Comparison of ENCODE assay signal across 20 mouse cellular contexts in the genomic region with DNA sequence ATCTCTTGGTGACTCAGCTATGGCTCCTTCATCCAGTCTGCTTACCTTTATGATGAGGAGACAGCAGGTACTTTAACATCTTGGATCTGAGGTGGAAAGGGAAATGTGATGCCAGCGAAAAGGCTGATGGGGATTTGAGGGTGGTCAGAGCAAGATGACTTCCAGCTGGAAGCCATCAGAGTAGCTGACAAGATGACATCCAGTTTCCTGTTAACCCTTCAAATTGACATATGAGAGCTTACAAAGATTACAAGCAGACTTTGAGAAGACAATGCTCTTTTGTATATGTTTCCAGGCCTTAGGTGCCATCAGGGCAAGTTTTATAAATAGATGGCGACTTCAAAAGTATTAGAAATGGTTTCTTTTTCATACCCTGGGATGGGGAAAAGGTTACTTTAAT.
"Had no signal": no experiment of that assay in that cellular context is flagged by ENCODE, and none has a peak within 500 bp of the region (broad histone marks: within the 10 kb centered on the region; RNA-seq: fewer than 3 reads in every experiment).

No protein-coding gene starts in this region.

- H3K27me3 ChIP-seq: limb, embryonic 12.5 days; limb, embryonic 15.5 days; midbrain, embryonic 12.5 days; midbrain, embryonic 15.5 days; neural tube, embryonic 12.5 days had no signal

- H3K27ac ChIP-seq: limb, embryonic 12.5 days; limb, embryonic 15.5 days; liver, embryonic 14.5 days; midbrain, embryonic 12.5 days; midbrain, embryonic 15.5 days; neural tube, embryonic 12.5 days; stomach, postnatal 0 days had no signal

- H3K9ac ChIP-seq: limb, embryonic 12.5 days; limb, embryonic 15.5 days; liver, embryonic 14.5 days; liver, postnatal 0 days; midbrain, embryonic 12.5 days; midbrain, embryonic 15.5 days; neural tube, embryonic 12.5 days had no signal

- H3K4me1 ChIP-seq: midbrain, embryonic 12.5 days; neural tube, embryonic 12.5 days had no signal

- H3K4me3 ChIP-seq: limb, embryonic 12.5 days; limb, embryonic 15.5 days; midbrain, embryonic 12.5 days; midbrain, embryonic 15.5 days; neural tube, embryonic 12.5 days had no signal

- ATAC-seq: liver, postnatal 0 days; midbrain, embryonic 15.5 days had no signal

- H3K9me3 ChIP-seq: limb, embryonic 12.5 days; limb, embryonic 15.5 days; midbrain, embryonic 12.5 days; midbrain, embryonic 15.5 days; neural tube, embryonic 12.5 days had no signal

- H3K36me3 ChIP-seq: limb, embryonic 12.5 days; limb, embryonic 15.5 days; midbrain, embryonic 12.5 days; midbrain, embryonic 15.5 days; neural tube, embryonic 12.5 days had no signal

- H3K4me2 ChIP-seq: limb, embryonic 12.5 days; limb, embryonic 15.5 days; liver, embryonic 11.5 days; midbrain, embryonic 12.5 days; midbrain, embryonic 15.5 days; neural tube, embryonic 12.5 days had no signal

- DNase-seq: kidney, adult 9 months; kidney, postnatal 14 days; kidney, postnatal 4 days; left cerebral cortex, postnatal 4 days; liver, postnatal 0 days; lung, postnatal 14 days; lung, postnatal 4 days; retina, postnatal 1 day; right cerebral cortex, postnatal 4 days; thymus, adult 2 months; thymus, postnatal 14 days; thymus, postnatal 4 days had no signal
